Mouse (Mus musculus) neural tube, embryonic 11.5 days (tissue): ENCODE results near the gene Dlgap5. TPM values are rescaled to one million over a fixed set of nuclear protein-coding genes. Genes with fewer than 3 reads are reported as not detected.
A peak's percentile ranks its signal among the peaks of the same experiment; 100 is the strongest.

Experiments
- ATAC-seq: fragments of 200-750 bp; cut with Nextera tagmentation; 2 replicates; pipeline ENCODE4 v1.8.0; 2017; ENCODE audit warnings: moderate number of reproducible peaks, mild to moderate bottlenecking, moderate TSS enrichment, moderate library complexity; ENCODE audit not compliant: insufficient read depth, low FRiP score, low TSS enrichment
- DNase-seq: peaks from one replicate; pipeline ENCODE4 v3.0.0-alpha.2; 2015; ENCODE audit warnings: low spot score
- H3K27ac ChIP-seq: fragments of 300-500 bp; sonication (generic); 2 replicates; pipeline ENCODE4 v1.5.1; 2014; ENCODE audit warnings: low read depth, mild to moderate bottlenecking, low read length
- H3K27me3 ChIP-seq: fragments of 300-500 bp; sonication (generic); 2 replicates; pipeline ENCODE4 v1.6.1; 2014; ENCODE audit warnings: mild to moderate bottlenecking, low read length, mixed read lengths; ENCODE audit not compliant: control insufficient read depth, insufficient read depth
- H3K36me3 ChIP-seq: fragments of 300-500 bp; sonication (generic); 2 replicates; pipeline ENCODE4 v1.6.1; 2014; ENCODE audit warnings: mild to moderate bottlenecking, low read length, moderate library complexity, mixed read lengths; ENCODE audit not compliant: control insufficient read depth, insufficient read depth
- H3K4me1 ChIP-seq: fragments of 300-500 bp; sonication (generic); 2 replicates; pipeline ENCODE4 v1.6.1; 2014; ENCODE audit warnings: low read length, mixed read lengths; ENCODE audit not compliant: control insufficient read depth, insufficient read depth
- H3K4me2 ChIP-seq: fragments of 300-500 bp; sonication (generic); 2 replicates; pipeline ENCODE4 v1.6.1; 2014; ENCODE audit warnings: low read depth, mild to moderate bottlenecking, moderate library complexity
- H3K4me3 ChIP-seq: fragments of 300-500 bp; sonication (generic); 2 replicates; pipeline ENCODE4 v1.5.1; 2014; ENCODE audit warnings: low read depth, low read length
- H3K9ac ChIP-seq: fragments of 300-500 bp; sonication (generic); 2 replicates; pipeline ENCODE4 v1.6.1; 2014; ENCODE audit warnings: mild to moderate bottlenecking, low read length
- H3K9me3 ChIP-seq: fragments of 300-500 bp; sonication (generic); 2 replicates; pipeline ENCODE4 v1.6.1; 2016; ENCODE audit warnings: low read length; ENCODE audit not compliant: control insufficient read depth
- WGBS: fragments of 180-500 bp; shearing (Covaris S2); extraction: QIAGEN DNeasy Blood & Tissue Kit; methylation state at CpG from one replicate; pipeline ENCODE4 v1.1.7; 2014; 5-methylcytosine and 5-hydroxymethylcytosine counted together
- polyA plus RNA-seq: library from polyadenylated mRNA; unstranded; fragments of >200 nt; fragmentation: Nextera tagmentation; extraction: Ambion mirVana; gene quantifications from 2 replicates; pipeline ENCODE4 v1.2.1, GENCODE M21; 2014

The Dlgap5 gene
- polyA plus RNA-seq, 1 experiment from 2014 or later: 56.2 TPM

- Histone ChIP-seq H3K4me1 (no peaks in the 10 kb centered on the region), H3K9ac (no peak overlapping the region), H3K4me2 (no peak overlapping the region), H3K36me3 (no peaks in the 10 kb centered on the region), H3K4me3 (no peak overlapping the region), H3K9me3 (no peaks in the 10 kb centered on the region), H3K27me3 (no peaks in the 10 kb centered on the region), H3K27ac (no peak overlapping the region)
- DNase-seq: no peak
- ATAC-seq: no peak
- WGBS: 78% methylated on average over 9 of the region's 9 CpGs
Observed at GRCm38 (mm10) chr14:47445331-47446095, 27.3 kb upstream of the Dlgap5 start.

GRCm38 (mm10) chr14:47444907-47445306 is 26.7 kb upstream of the Dlgap5 start:
- H3K4me1 ChIP-seq: no peaks in the 10 kb centered on the region
- no peak overlapping the region for H3K27ac ChIP-seq
- H3K4me3 ChIP-seq: no peak overlapping the region
- no peaks in the 10 kb centered on the region for H3K9me3 ChIP-seq
- 69% methylated on average over 2 of the region's 2 CpGs for WGBS
- H3K27me3 ChIP-seq: no peaks in the 10 kb centered on the region
- H3K4me2 ChIP-seq: no peak overlapping the region
- H3K9ac ChIP-seq: no peak overlapping the region
- no peak for ATAC-seq
- DNase-seq: no peak
- no peaks in the 10 kb centered on the region for H3K36me3 ChIP-seq

GRCm38 (mm10) chr14:47438947-47439346 is 20.7 kb upstream of the Dlgap5 start:
- H3K36me3 ChIP-seq: no peaks in the 10 kb centered on the region
- DNase-seq (no peak), ATAC-seq (no peak)
- no peaks in the 10 kb centered on the region for H3K9me3 ChIP-seq
- H3K4me3 ChIP-seq: no peak overlapping the region
- WGBS: 74% methylated on average over 3 of the region's 3 CpGs
- H3K27ac ChIP-seq: no peak overlapping the region
- H3K4me2 ChIP-seq: no peak overlapping the region
- no peaks in the 10 kb centered on the region for H3K4me1 ChIP-seq
- H3K27me3 ChIP-seq: no peaks in the 10 kb centered on the region
- H3K9ac ChIP-seq: no peak overlapping the region

- Histone ChIP-seq H3K4me3 (no peak overlapping the region), H3K36me3 (no peaks in the 10 kb centered on the region), H3K4me1 (no peaks in the 10 kb centered on the region), H3K9ac (no peak overlapping the region), H3K27me3 (no peaks in the 10 kb centered on the region), H3K4me2 (no peak overlapping the region), H3K9me3 (no peaks in the 10 kb centered on the region), H3K27ac (no peak overlapping the region)
- DNase-seq (no peak), ATAC-seq (no peak)
Observed at GRCm38 (mm10) chr14:47432987-47433386, 14.8 kb upstream of the Dlgap5 start.

GRCm38 (mm10) chr14:47422466-47422865 is 4.3 kb upstream of the Dlgap5 start:
- H3K27me3 ChIP-seq: no peaks in the 10 kb centered on the region
- H3K27ac ChIP-seq: no peak overlapping the region
- H3K4me2 ChIP-seq: no peak overlapping the region
- no peaks in the 10 kb centered on the region for H3K9me3 ChIP-seq
- DNase-seq: no peak
- H3K4me3 ChIP-seq: no peak overlapping the region
- no peak for ATAC-seq
- H3K4me1 ChIP-seq: peaks cover 1% of the 10 kb centered on the region
- no peak overlapping the region for H3K9ac ChIP-seq
- no peaks in the 10 kb centered on the region for H3K36me3 ChIP-seq
- 64% methylated on average over 4 of the region's 4 CpGs for WGBS

- Histone ChIP-seq H3K4me3 (no peak overlapping the region), H3K9me3 (no peaks in the 10 kb centered on the region), H3K27me3 (no peaks in the 10 kb centered on the region), H3K36me3 (no peaks in the 10 kb centered on the region), H3K4me1 (peaks cover 7% of the 10 kb centered on the region), H3K4me2 (no peak overlapping the region), H3K9ac (no peak overlapping the region), H3K27ac (no peak overlapping the region)
- no peak for DNase-seq
- ATAC-seq: no peak
- 38% methylated on average over 2 of the region's 2 CpGs for WGBS
Observed at GRCm38 (mm10) chr14:47421606-47422005, 3.4 kb upstream of the Dlgap5 start.

GRCm38 (mm10) chr14:47419723-47420276 is 1.6 kb upstream of the Dlgap5 start:
- no peak for ATAC-seq
- Histone ChIP-seq H3K36me3 (no peaks in the 10 kb centered on the region), H3K4me1 (peaks cover 7% of the 10 kb centered on the region), H3K9me3 (no peaks in the 10 kb centered on the region), H3K4me3 (no peak overlapping the region), H3K27me3 (no peaks in the 10 kb centered on the region), H3K4me2 (no peak overlapping the region), H3K27ac (no peak overlapping the region), H3K9ac (no peak overlapping the region)
- 95% methylated on average over 24 of the region's 24 CpGs for WGBS
- no peak for DNase-seq

- Histone ChIP-seq H3K4me3 (no peak overlapping the region), H3K27ac (no peak overlapping the region), H3K27me3 (no peaks in the 10 kb centered on the region), H3K9ac (no peak overlapping the region), H3K36me3 (peaks cover under 1% of the 10 kb centered on the region; the same call in 1 of the 2 replicates), H3K9me3 (no peaks in the 10 kb centered on the region), H3K4me2 (no peak overlapping the region), H3K4me1 (peaks cover 7% of the 10 kb centered on the region)
- WGBS: 78% methylated on average over 9 of the region's 9 CpGs
- ATAC-seq: no peak
- no peak for DNase-seq
Observed at GRCm38 (mm10) chr14:47419034-47419625, 923 bp upstream of the Dlgap5 start.

GRCm38 (mm10) chr14:47418666-47418991 is 422 bp upstream of the Dlgap5 start:
- Histone ChIP-seq H3K27me3 (no peaks in the 10 kb centered on the region), H3K27ac (no peak overlapping the region), H3K9ac (no peak overlapping the region), H3K4me1 (peaks cover 7% of the 10 kb centered on the region), H3K36me3 (peaks cover 2% of the 10 kb centered on the region; the same call in 1 of the 2 replicates), H3K4me3 (peak overlapping the region; percentile 40), H3K9me3 (no peaks in the 10 kb centered on the region), H3K4me2 (peak overlapping the region; percentile 25)
- DNase-seq: no peak
- WGBS: 50% methylated on average over 5 of the region's 5 CpGs
- no peak for ATAC-seq
